Mouse (Mus musculus) myocyte (in vitro differentiated cells): ENCODE results near the gene Tmx2.

Experiments
- E2F4 ChIP-seq: IDR thresholded peaks from one replicate; pipeline ENCODE4 v1.6.1; 2011; ENCODE audit warnings: mild to moderate bottlenecking, control low read depth, moderate library complexity; ENCODE audit not compliant: insufficient read depth
- MYOD1 ChIP-seq, 3 experiments: IDR thresholded peaks; one replicate each; pipeline ENCODE4 v1.6.1; 2011; ENCODE audit warnings: control low read depth in 2 of 3, low read depth in 2 of 3, mild to moderate bottlenecking in 2 of 3, moderate library complexity in 1 of 3; ENCODE audit not compliant: insufficient read length in 2 of 3, control insufficient read depth in 1 of 3
- MYOG ChIP-seq, 3 experiments: IDR thresholded peaks; one replicate each; pipeline ENCODE4 v1.6.1; 2011; ENCODE audit warnings: control low read depth in 2 of 3, low read depth in 2 of 3, mild to moderate bottlenecking in 2 of 3; ENCODE audit not compliant: insufficient read length in 2 of 3, control insufficient read depth in 1 of 3, insufficient read depth in 1 of 3
- POLR2A ChIP-seq: IDR thresholded peaks from one replicate; pipeline ENCODE4 v1.6.1; 2011; ENCODE audit warnings: low read depth, mild to moderate bottlenecking, control low read depth, moderate library complexity; ENCODE audit not compliant: insufficient read length
- TCF12 ChIP-seq: IDR thresholded peaks from one replicate; pipeline ENCODE4 v1.6.1; 2011; ENCODE audit warnings: mild to moderate bottlenecking, control low read depth; ENCODE audit not compliant: poor library complexity, insufficient read depth, severe bottlenecking
- USF1 ChIP-seq: IDR thresholded peaks from one replicate; pipeline ENCODE4 v1.6.1; 2011; ENCODE audit warnings: low read depth, mild to moderate bottlenecking, control low read depth, moderate library complexity

- no peak for TF ChIP-seq MYOG (IDR thresholded peaks at IDR 0.05; ENCODE audit: control insufficient read depth in 1 of 3, insufficient read depth in 1 of 3, insufficient read length in 2 of 3, low read depth in 2 of 3)
- no peak for TF ChIP-seq E2F4
- TF ChIP-seq POLR2A = no peak
- no peak for TF ChIP-seq USF1
- TF ChIP-seq MYOD1 (IDR thresholded peaks at IDR 0.05; ENCODE audit: control insufficient read depth in 1 of 3, insufficient read length in 2 of 3, low read depth in 2 of 3) = no peak
- TF ChIP-seq TCF12 = no peak
These were observed 56.3 kb downstream of the Tmx2 start for GRCm38 (mm10) chr2:84622668-84623067.
